Mouse (Mus musculus): ENCODE data around the gene Zmynd8.

GRCm38 (mm10) chr2:165786467-165786866 is 112.3 kb downstream of the Zmynd8 start:
- TF ChIP-seq CTCF (IDR thresholded peaks at IDR 0.05; ENCODE audit: control insufficient read depth, insufficient read depth, low read length) (no peak), POLR2A (IDR thresholded peaks at IDR 0.05; ENCODE audit: borderline replicate concordance, control insufficient read depth, low read depth, low read length) (no peak)

Data from bone marrow, adult 2 months (tissue).